In the genomic region with DNA sequence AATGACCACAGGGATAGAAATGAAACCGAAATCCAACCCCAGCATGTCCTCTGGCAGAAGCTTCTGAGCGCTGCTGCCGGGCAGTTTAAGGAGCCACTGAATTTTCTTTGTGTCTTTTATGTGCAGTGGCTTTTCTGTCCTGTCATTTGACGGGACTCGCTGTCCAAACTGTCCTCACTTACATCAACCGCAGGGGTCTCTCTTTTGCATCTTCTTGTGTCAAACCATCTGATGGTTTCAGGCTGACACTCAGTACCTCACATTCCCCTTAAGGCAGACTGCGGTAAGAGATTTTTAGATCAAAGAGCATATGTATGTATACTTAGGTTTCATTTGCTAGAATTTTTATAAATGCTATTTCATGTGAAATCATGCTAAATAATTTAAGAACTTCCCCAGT, we compare ENCODE assay signal across 10 mouse cellular contexts.
"Had no signal": no experiment of that assay in that cellular context is flagged by ENCODE, and none has a peak within 500 bp of the region (broad histone marks: within the 10 kb centered on the region; RNA-seq: fewer than 3 reads in every experiment).

No protein-coding gene starts in this region.

- H3K27ac ChIP-seq: left cerebral cortex, adult 2 months; limb, embryonic 15.5 days; liver, embryonic 12.5 days; neural tube, embryonic 13.5 days; stomach, postnatal 0 days had no signal

- H3K36me3 ChIP-seq: limb, embryonic 15.5 days; liver, embryonic 12.5 days; neural tube, embryonic 13.5 days had no signal

- H3K9ac ChIP-seq: limb, embryonic 15.5 days; liver, embryonic 12.5 days; neural tube, embryonic 13.5 days had no signal

- H3K4me2 ChIP-seq: limb, embryonic 15.5 days; liver, embryonic 12.5 days; neural tube, embryonic 13.5 days had no signal

- H3K4me3 ChIP-seq: left cerebral cortex, adult 2 months; limb, embryonic 15.5 days; liver, embryonic 12.5 days; neural tube, embryonic 13.5 days had no signal

- H3K4me1 ChIP-seq: limb, embryonic 15.5 days; liver, embryonic 12.5 days; neural tube, embryonic 13.5 days had no signal

- DNase-seq: kidney, adult 11 months; kidney, adult 9 months; kidney, postnatal 10 days; right cerebral cortex, postnatal 25 days; thymus, postnatal 4 days had no signal

- H3K9me3 ChIP-seq: limb, embryonic 15.5 days; liver, embryonic 12.5 days; neural tube, embryonic 13.5 days had no signal

- H3K27me3 ChIP-seq: limb, embryonic 15.5 days; liver, embryonic 12.5 days; neural tube, embryonic 13.5 days had no signal

- ATAC-seq: liver, embryonic 12.5 days had no signal
